9 mouse cellular contexts compared by ENCODE assay signal in the genomic region with DNA sequence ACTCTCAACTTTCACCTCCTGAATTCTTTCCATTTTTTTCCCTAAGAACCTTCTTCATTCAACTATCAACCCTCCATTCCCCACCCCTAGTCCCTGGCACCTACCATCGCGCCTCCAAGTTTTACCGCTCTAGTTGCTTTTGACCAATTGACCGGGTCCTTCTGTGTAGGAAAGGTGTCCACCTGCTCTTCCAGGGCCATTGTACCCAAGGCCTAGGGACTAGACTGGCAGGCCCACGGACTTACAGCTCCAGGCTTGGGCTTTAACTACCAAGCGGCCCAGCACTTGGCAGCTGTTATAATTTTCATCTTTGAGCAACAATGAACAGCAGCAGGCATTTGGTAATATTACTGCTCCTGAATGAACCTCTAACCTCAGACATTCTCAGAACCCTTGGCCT. TPM values are rescaled to one million over a fixed set of nuclear protein-coding genes. Genes with fewer than 3 reads are reported as not detected.
A peak's percentile ranks its signal among the peaks of the same experiment; 100 is the strongest.
DNase-seq lines count a peak whose midpoint lies in the region; ATAC-seq and TF ChIP-seq lines count a peak whose summit lies in the region.
"Had no signal": no experiment of that assay in that cellular context is flagged by ENCODE, and none has a peak within 500 bp of the region (broad histone marks: within the 10 kb centered on the region; RNA-seq: fewer than 3 reads in every experiment).

No protein-coding gene starts in this region.

- peak; percentile 29 for DNase-seq in cerebellum, adult 11-12 months
- no peak for DNase-seq in cerebellum, postnatal 4 days (ENCODE audit: low spot score in 2 of 2)
- DNase-seq in hindbrain, embryonic 11.5 days (ENCODE audit: low spot score): no peak
- no peak for DNase-seq in hindbrain, embryonic 10.5 days (ENCODE audit: low spot score)
- DNase-seq in lung, postnatal 36 days: peak; percentile 5
- no peak for DNase-seq in lung, adult 2 months
- peak; percentile 25 for DNase-seq in naive thymus-derived CD4-positive, alpha-beta T cell, adult 2 months (ENCODE audit: low read depth)
- no peak for DNase-seq in right cerebral cortex, postnatal 14 days

- peaks cover 4% of the 10 kb centered on the region; the same call in 1 of the 2 replicates for H3K36me3 ChIP-seq in hindbrain, embryonic 11.5 days (ENCODE audit: control insufficient read depth, insufficient read depth, low read length)
- H3K36me3 ChIP-seq in hindbrain, embryonic 10.5 days: peaks cover 27% of the 10 kb centered on the region

- H3K9me3 ChIP-seq in hindbrain, embryonic 11.5 days (ENCODE audit: control insufficient read depth, low read length): no peaks in the 10 kb centered on the region
- H3K9me3 ChIP-seq in hindbrain, embryonic 10.5 days: no peaks in the 10 kb centered on the region
- H3K9me3 ChIP-seq: heart, embryonic 10.5 days had no signal

- no peak overlapping the region for H3K9ac ChIP-seq in hindbrain, embryonic 11.5 days (ENCODE audit: low read depth, low read length)

- WGBS in hindbrain, embryonic 11.5 days: 94% methylated on average over 6 of the region's 6 CpGs
- 92% methylated on average over 6 of the region's 6 CpGs for WGBS in hindbrain, embryonic 10.5 days
- whole genome bisulfite sequencing in lung, adult 2 months: 91% methylated on average over 6 of the region's 6 CpGs

- no peak overlapping the region for H3K27ac ChIP-seq in hindbrain, embryonic 11.5 days (ENCODE audit: low read depth, low read length)
- no peak overlapping the region for H3K27ac ChIP-seq in hindbrain, embryonic 10.5 days

- H3K4me3 ChIP-seq in hindbrain, embryonic 11.5 days (ENCODE audit: low read depth, low read length): no peak overlapping the region
- no peak overlapping the region for H3K4me3 ChIP-seq in hindbrain, embryonic 10.5 days
- no peak overlapping the region for H3K4me3 ChIP-seq in lung, adult 2 months (replicated peaks; ENCODE audit: extremely low read depth, low read depth, low read length)

- H3K4me1 ChIP-seq in hindbrain, embryonic 11.5 days (replicated peaks; ENCODE audit: control insufficient read depth, insufficient read depth, low read length): no peaks in the 10 kb centered on the region
- peaks cover 7% of the 10 kb centered on the region for H3K4me1 ChIP-seq in hindbrain, embryonic 10.5 days (replicated peaks)
- H3K4me1 ChIP-seq in lung, adult 2 months (ENCODE audit: control insufficient read depth, insufficient read depth, low read length): peaks cover 4% of the 10 kb centered on the region

- TF ChIP-seq CTCF in lung, adult 2 months (IDR thresholded peaks at IDR 0.05; ENCODE audit: insufficient read depth, low read length): no peak

- no peaks in the 10 kb centered on the region for H3K27me3 ChIP-seq in hindbrain, embryonic 11.5 days (ENCODE audit: control insufficient read depth, insufficient read depth, low read length)
- H3K27me3 ChIP-seq in hindbrain, embryonic 10.5 days (ENCODE audit: insufficient read depth, poor library complexity, severe bottlenecking): no peaks in the 10 kb centered on the region

- TF ChIP-seq POLR2A in lung, adult 2 months (IDR thresholded peaks at IDR 0.05; ENCODE audit: borderline replicate concordance, extremely low read depth, low read depth, low read length): no peak

- ATAC-seq in hindbrain, embryonic 11.5 days (ENCODE audit: low FRiP score): peak; percentile 45; the same call in 1 of the 2 replicates

- H3K4me2 ChIP-seq in hindbrain, embryonic 11.5 days (replicated peaks; ENCODE audit: low read depth, low read length): no peak overlapping the region

RNA-seq across cellular contexts. Expression of gene Pgam5, which starts 0.5 kb away (rescaled TPM):
- polyA plus RNA-seq in hindbrain, embryonic 11.5 days (2014; fragmentation: Nextera tagmentation; extraction: Ambion mirVana): 88.9 and 94.3 TPM in 2 replicates
- polyA plus RNA-seq in hindbrain, embryonic 10.5 days (2016; fragmentation: Nextera tagmentation; extraction: Ambion mirVana): 92.7 and 98.0 TPM in 2 replicates
- 13.7 and 14.2 TPM in 2 replicates for polyA plus RNA-seq in lung, adult 2 months (2012; rRNA removed)

RNA-seq across cellular contexts. Expression of gene Pxmp2, which starts 15.7 kb away (rescaled TPM):
- polyA plus RNA-seq in hindbrain, embryonic 11.5 days (2014; fragmentation: Nextera tagmentation; extraction: Ambion mirVana): 7.9 and 10.0 TPM in 2 replicates
- 12.1 and 14.4 TPM in 2 replicates for polyA plus RNA-seq in hindbrain, embryonic 10.5 days (2016; fragmentation: Nextera tagmentation; extraction: Ambion mirVana)
- polyA plus RNA-seq in lung, adult 2 months (2012; rRNA removed): 10.5 and 11.5 TPM in 2 replicates

RNA-seq across cellular contexts. Expression of gene Pole, which starts 15.9 kb away (rescaled TPM):
- 28.5 and 30.1 TPM in 2 replicates for polyA plus RNA-seq in hindbrain, embryonic 11.5 days (2014; fragmentation: Nextera tagmentation; extraction: Ambion mirVana)
- polyA plus RNA-seq in hindbrain, embryonic 10.5 days (2016; fragmentation: Nextera tagmentation; extraction: Ambion mirVana): 33.4 and 44.2 TPM in 2 replicates
- polyA plus RNA-seq in lung, adult 2 months (2012; rRNA removed): 1.0 and 1.7 TPM in 2 replicates

RNA-seq across cellular contexts. Expression of gene Ankle2, which starts 39.4 kb away (rescaled TPM):
- polyA plus RNA-seq in hindbrain, embryonic 11.5 days (2014; fragmentation: Nextera tagmentation; extraction: Ambion mirVana): 38.7 and 46.5 TPM in 2 replicates
- 29.6 and 30.4 TPM in 2 replicates for polyA plus RNA-seq in hindbrain, embryonic 10.5 days (2016; fragmentation: Nextera tagmentation; extraction: Ambion mirVana)
- 9.0 and 10.2 TPM in 2 replicates for polyA plus RNA-seq in lung, adult 2 months (2012; rRNA removed)

Comparison
In these comparisons a context has a peak if more than half of its experiments do, and no peak if none do; other contexts are left out.
1. DNase-seq: peak in cerebellum, adult 11-12 months (single experiment), lung, postnatal 36 days (single experiment) and naive thymus-derived CD4-positive, alpha-beta T cell, adult 2 months (single experiment); none in cerebellum, postnatal 4 days (0 of 2), hindbrain, embryonic 11.5 days (single experiment), hindbrain, embryonic 10.5 days (single experiment), lung, adult 2 months (single experiment) and right cerebral cortex, postnatal 14 days (single experiment).
2. RNA of gene Pole, which starts 15.9 kb away (polyA plus RNA-seq): 33.4 to 44.2 TPM in hindbrain, embryonic 10.5 days and 28.5 to 30.1 TPM in hindbrain, embryonic 11.5 days; 1.0 to 1.7 TPM in lung, adult 2 months; every median in the first group is over 10 times any median in the second.